ENCODE assay signal across 8 mouse cellular contexts in genomic region chr8:122280588-122281316, GRCm38 (mm10). TPM values are rescaled to one million over a fixed set of nuclear protein-coding genes. Genes with fewer than 3 reads are reported as not detected.
DNase-seq lines count a peak whose midpoint lies in the region; ATAC-seq lines count a peak whose summit lies in the region.

No protein-coding gene starts in this region.

- DNase-seq in heart, postnatal 36 days = no peak
- peak; percentile 63 for DNase-seq in ES-CJ7 (ENCODE audit: low read depth, low spot score)
- peak; percentile 82 for DNase-seq in kidney, postnatal 10 days
- no peak for DNase-seq in adrenal gland, postnatal 4 days (ENCODE audit: low spot score in 2 of 2)
- DNase-seq in left cerebral cortex, postnatal 25 days (ENCODE audit: low spot score in 2 of 2) = no peak

- peak overlapping the region; percentile 72 for H3K4me2 ChIP-seq in heart, embryonic 11.5 days
- peak overlapping the region; percentile 95 for H3K4me2 ChIP-seq in midbrain, embryonic 12.5 days (replicated peaks)

- H3K27me3 ChIP-seq in heart, embryonic 11.5 days (ENCODE audit: control insufficient read depth, insufficient read depth, low read length) = 0 out of 2 replicates have a peak, but pooled peaks cover 5% of the 10 kb centered on the region
- H3K27me3 ChIP-seq in erythroblast, embryonic 14.5 days (ENCODE audit: control insufficient read depth) = no peaks in the 10 kb centered on the region
- H3K27me3 ChIP-seq in midbrain, embryonic 12.5 days = peaks cover 54% of the 10 kb centered on the region

- peak; percentile 27 for ATAC-seq in heart, embryonic 11.5 days (replicated peaks; ENCODE audit: insufficient number of reproducible peaks, low FRiP score, low TSS enrichment)
- peak; percentile 34 for ATAC-seq in midbrain, embryonic 12.5 days (ENCODE audit: low FRiP score, low read depth)

- intact Hi-C loops in heart, postnatal 36 days (cut with DNase I) = no loop called here
- intact Hi-C loops in left cerebral cortex, postnatal 25 days (cut with DNase I) = loop anchor here (10.0 kb wide), 1 partner anchor 164 kb away; the partner anchor contains the start of gene Mvd

- peaks cover 30% of the 10 kb centered on the region for H3K4me1 ChIP-seq in heart, embryonic 11.5 days (ENCODE audit: control insufficient read depth, insufficient read depth, low read length)
- H3K4me1 ChIP-seq in erythroblast, embryonic 14.5 days (ENCODE audit: control insufficient read depth) = peaks cover 78% of the 10 kb centered on the region
- peaks cover 39% of the 10 kb centered on the region for H3K4me1 ChIP-seq in midbrain, embryonic 12.5 days

- H3K9me3 ChIP-seq in heart, embryonic 11.5 days (replicated peaks; ENCODE audit: control insufficient read depth, low read length) = no peaks in the 10 kb centered on the region
- no peaks in the 10 kb centered on the region; the same call in 1 of the 2 replicates for H3K9me3 ChIP-seq in erythroblast, embryonic 14.5 days (ENCODE audit: control insufficient read depth, low read length)
- H3K9me3 ChIP-seq in midbrain, embryonic 12.5 days = no peaks in the 10 kb centered on the region

- peak overlapping the region; percentile 80 for H3K27ac ChIP-seq in heart, embryonic 11.5 days (ENCODE audit: low read depth, low read length)
- peak overlapping the region; percentile 67 for H3K27ac ChIP-seq in midbrain, embryonic 12.5 days (replicated peaks)

- H3K9ac ChIP-seq in heart, embryonic 11.5 days (ENCODE audit: low read depth, low read length) = peak overlapping the region; percentile 2; the same call in 1 of the 2 replicates
- peak overlapping the region; percentile 29; the same call in 1 of the 2 replicates for H3K9ac ChIP-seq in midbrain, embryonic 12.5 days (replicated peaks)

- 9% methylated on average over 20 of the region's 20 CpGs for WGBS in heart, embryonic 11.5 days (ENCODE audit: insufficient replicate concordance)
- 13% methylated on average over 20 of the region's 20 CpGs for WGBS in midbrain, embryonic 12.5 days

- no peaks in the 10 kb centered on the region for H3K36me3 ChIP-seq in heart, embryonic 11.5 days (ENCODE audit: control insufficient read depth, insufficient read depth, low read length)
- peaks cover 36% of the 10 kb centered on the region for H3K36me3 ChIP-seq in erythroblast, embryonic 14.5 days (ENCODE audit: control insufficient read depth)
- H3K36me3 ChIP-seq in midbrain, embryonic 12.5 days = no peaks in the 10 kb centered on the region

- peak overlapping the region; percentile 97 for H3K4me3 ChIP-seq in heart, embryonic 11.5 days (ENCODE audit: low read depth, low read length)
- H3K4me3 ChIP-seq in erythroblast, embryonic 14.5 days (replicated peaks) = peak overlapping the region; percentile 84
- H3K4me3 ChIP-seq in midbrain, embryonic 12.5 days = peak overlapping the region; percentile 64

RNA-seq across cellular contexts. Expression of gene Zfpm1, which starts 1.2 kb away (rescaled TPM):
- 6.9 and 7.9 TPM in 2 replicates for polyA plus RNA-seq in heart, embryonic 11.5 days (2014; fragmentation: Nextera tagmentation; extraction: Ambion mirVana)
- 10 to 100 TPM; 23.1 to 30.0 TPM for total RNA-seq in heart, postnatal 36 days (2021)
- polyA plus RNA-seq in erythroblast, embryonic 14.5 days (2012) = 331 and 361 TPM in 2 replicates
- polyA plus RNA-seq in midbrain, embryonic 12.5 days (2016; fragmentation: Nextera tagmentation; extraction: Ambion mirVana) = 3.0 TPM in 2 replicates
- total RNA-seq in adrenal gland, postnatal 4 days (2021) = 10 to 100 TPM; 32.9 to 42.5 TPM
- total RNA-seq in left cerebral cortex, postnatal 25 days (2021) = 10 to 100 TPM; 36.9 to 39.3 TPM

Comparison
In these comparisons a context has a peak if more than half of its experiments do, and no peak if none do; other contexts are left out.
1. DNase-seq: peak in ES-CJ7 (single experiment) and kidney, postnatal 10 days (single experiment); none in heart, postnatal 36 days (0 of 2), adrenal gland, postnatal 4 days (0 of 2) and left cerebral cortex, postnatal 25 days (0 of 2).
2. Peak in every context shown above with its lines, with median percentiles within 50 percentile points of each other: H3K4me3 ChIP-seq.